Mouse (Mus musculus): ENCODE data around the gene Rad54l2. TPM values are rescaled to one million over a fixed set of nuclear protein-coding genes. Genes with fewer than 3 reads are reported as not detected.
A peak's percentile ranks its signal among the peaks of the same experiment; 100 is the strongest.

Rad54l2 gene
- total RNA-seq, 2 experiments from 2014 or later = 22.7 to 23.2 TPM

- ATAC-seq (replicated peaks; ENCODE audit: low FRiP score, low TSS enrichment, poor library complexity, severe bottlenecking) = peak; percentile 18; the same call in 1 of the 2 replicates
Observed at GRCm38 (mm10) chr9:106684093-106684872, 104.7 kb downstream of the Rad54l2 start.

DNA sequence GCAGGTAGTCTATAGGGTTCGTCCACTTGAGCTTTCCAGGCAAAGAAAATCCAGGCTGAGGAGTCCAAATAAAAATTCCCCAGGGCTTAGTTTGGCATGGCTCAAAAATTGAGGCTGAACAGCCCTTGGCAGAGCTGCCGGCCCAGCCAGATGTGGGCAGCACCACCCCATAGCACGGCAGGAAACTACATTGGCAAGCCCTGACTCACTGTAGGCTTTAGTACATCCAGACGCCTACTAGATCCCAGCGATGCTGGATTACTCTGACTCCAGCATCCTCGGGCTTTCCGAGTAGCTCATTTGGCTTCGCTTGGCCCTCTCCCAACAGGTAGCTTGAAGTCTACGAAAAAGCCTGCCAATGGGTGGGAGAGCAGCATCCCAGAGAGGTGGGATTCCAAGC is 108.0 kb downstream of the Rad54l2 start:
- no peak for ATAC-seq (replicated peaks; ENCODE audit: low FRiP score, low TSS enrichment, poor library complexity, severe bottlenecking)

DNA sequence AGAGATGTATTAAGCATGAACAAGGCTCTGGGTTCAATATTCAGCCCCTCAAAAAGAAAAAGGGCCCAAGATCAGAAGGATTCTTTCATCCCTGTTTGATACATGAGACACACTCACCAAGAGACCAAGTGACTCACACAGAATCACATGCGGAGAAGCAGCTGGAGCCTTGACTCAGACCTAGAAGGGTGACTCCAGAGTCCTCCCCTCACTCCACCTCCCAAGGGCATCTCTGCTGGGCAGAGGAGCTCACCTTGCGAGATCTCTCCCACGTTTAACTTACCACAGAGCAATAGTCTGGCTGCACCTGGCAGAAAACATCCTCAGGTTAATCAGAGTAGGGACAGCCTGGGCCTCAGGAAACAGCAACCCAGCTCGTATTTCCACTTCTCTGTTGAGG is 110.8 kb downstream of the Rad54l2 start:
- ATAC-seq (replicated peaks; ENCODE audit: low FRiP score, low TSS enrichment, poor library complexity, severe bottlenecking) = no peak

- ATAC-seq (replicated peaks; ENCODE audit: low FRiP score, low TSS enrichment, poor library complexity, severe bottlenecking) = no peak
Observed at GRCm38 (mm10) chr9:106677702-106678101, 111.3 kb downstream of the Rad54l2 start.

DNA sequence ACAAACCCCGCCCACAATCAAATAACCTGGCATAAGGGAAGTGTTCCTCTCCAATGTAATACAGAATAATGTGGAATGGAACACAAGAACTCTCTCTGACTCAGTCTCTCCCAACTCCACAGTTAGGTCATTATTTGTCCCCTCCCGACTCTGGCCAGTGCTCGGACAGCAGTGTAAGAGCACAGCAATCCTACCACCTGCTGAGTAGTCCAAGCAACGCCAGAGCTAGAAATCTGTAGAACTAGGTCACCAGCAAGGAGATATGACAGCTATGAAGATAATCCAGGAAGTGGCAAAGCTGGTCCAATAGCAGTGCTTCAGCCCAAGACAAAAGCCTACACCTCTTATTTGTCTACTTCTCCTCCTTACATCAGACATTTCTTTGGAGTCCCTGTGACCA is 112.4 kb downstream of the Rad54l2 start:
- ATAC-seq (replicated peaks; ENCODE audit: low FRiP score, low TSS enrichment, poor library complexity, severe bottlenecking) = no peak

- ATAC-seq (replicated peaks; ENCODE audit: low FRiP score, low TSS enrichment, poor library complexity, severe bottlenecking) = 0 out of 2 replicates have a peak, but pooled peaks have one; percentile 3
Observed at GRCm38 (mm10) chr9:106675965-106676364, 113.0 kb downstream of the Rad54l2 start.

- peak; percentile 76 for ATAC-seq (replicated peaks; ENCODE audit: low FRiP score, low TSS enrichment, poor library complexity, severe bottlenecking)
Observed at GRCm38 (mm10) chr9:106675480-106675879, 113.5 kb downstream of the Rad54l2 start.

DNA sequence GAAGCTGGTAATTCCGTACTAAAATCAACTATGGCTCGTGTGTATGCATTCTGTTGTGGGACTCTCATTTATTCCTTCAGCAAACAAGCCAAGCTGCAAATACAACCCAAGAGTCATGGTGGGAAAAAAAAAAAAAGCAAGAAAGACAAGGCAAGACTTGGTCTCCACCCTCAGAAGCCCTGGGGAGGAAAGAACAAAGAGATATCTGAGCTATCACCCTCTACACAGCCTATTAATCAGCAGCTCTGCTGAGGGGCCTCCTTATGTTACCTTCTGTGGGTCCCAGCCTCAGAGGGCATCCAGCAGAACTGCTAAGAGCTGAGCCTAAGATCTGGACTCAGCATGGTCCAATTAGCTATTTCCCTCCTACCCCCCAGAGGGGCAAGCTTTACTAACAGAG is 115.1 kb downstream of the Rad54l2 start:
- ATAC-seq (replicated peaks; ENCODE audit: low FRiP score, low TSS enrichment, poor library complexity, severe bottlenecking) = no peak

DNA sequence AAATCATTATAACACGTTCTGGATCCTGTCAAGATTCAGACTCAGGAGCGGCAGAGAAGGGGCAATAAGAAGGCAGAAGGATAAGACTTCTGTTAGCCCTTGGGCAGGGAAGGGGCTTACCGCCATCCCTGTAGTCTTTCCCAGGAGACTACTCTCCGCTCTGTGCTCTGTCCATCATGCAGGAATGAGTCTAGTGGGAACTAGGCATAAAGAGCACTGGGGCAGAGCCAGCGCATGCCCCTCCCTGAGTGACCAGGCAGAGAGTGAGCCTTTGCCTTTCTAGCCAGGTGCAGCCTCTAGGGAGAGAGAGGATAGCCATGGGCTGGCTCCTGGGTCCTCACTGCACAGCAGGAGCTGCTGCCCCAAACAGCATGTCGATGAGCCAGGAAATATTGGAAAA is 124.1 kb downstream of the Rad54l2 start:
- ATAC-seq (replicated peaks; ENCODE audit: low FRiP score, low TSS enrichment, poor library complexity, severe bottlenecking) = no peak

DNA sequence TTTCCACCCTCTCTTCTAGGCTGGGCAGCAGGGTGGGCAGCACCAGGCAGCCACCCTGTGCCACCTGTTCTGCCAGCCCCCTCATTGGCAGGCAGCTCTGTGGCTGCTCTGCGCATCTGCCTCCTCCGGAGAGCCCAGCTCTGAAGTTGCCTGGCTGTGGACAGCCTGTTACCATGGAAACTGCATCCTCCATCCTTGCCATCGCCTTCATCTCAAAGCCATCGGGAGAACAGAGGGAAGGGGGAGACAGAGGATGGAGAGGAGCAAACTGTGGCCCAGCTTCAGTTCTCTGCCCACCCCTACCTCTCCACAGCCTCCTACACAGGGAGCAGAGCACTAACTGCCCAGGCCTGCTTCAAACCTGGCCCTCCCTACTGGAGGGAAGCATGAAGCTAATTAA is 124.6 kb downstream of the Rad54l2 start:
- ATAC-seq (replicated peaks; ENCODE audit: low FRiP score, low TSS enrichment, poor library complexity, severe bottlenecking) = no peak

DNA sequence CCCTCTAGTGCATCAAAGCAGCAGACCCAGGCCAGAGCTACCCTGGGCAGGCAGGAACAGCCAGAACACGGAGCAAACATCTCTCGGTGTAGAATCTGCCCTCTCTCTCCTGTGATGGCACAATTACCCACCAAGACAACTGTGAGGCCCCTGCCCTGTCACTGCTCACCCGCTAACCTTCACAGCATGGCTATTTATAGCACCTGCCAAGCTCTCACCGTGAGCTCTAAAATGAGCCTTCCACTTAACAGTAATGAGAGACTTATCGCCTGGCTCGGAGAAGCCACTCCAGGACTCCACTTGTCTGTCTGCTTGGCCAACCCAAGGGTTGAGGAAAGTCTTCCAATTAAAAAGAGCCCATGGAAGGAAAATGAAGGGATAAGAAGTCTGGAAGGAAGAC is 125.8 kb downstream of the Rad54l2 start:
- no peak for ATAC-seq (replicated peaks; ENCODE audit: low FRiP score, low TSS enrichment, poor library complexity, severe bottlenecking)

DNA sequence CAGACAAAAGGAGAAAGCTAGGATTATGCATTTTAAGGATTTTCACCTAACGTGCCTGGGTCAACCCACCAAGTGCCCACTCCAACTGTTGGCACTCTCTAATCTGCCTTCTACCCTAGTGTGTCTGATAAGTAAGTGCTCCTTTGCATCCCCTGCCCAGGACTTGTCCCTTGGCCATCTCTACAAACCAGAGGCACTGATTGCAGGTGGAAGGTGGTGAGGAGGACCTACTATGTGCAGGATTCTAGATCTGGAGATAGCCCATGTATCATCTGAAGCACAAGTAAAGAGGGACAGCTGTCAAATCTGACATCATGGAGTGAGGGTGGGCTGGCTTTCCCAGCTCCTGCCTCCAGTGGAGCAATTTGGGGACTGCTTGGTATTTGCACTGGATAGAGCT is 129.1 kb downstream of the Rad54l2 start:
- no peak for ATAC-seq (replicated peaks; ENCODE audit: low FRiP score, low TSS enrichment, poor library complexity, severe bottlenecking)

DNA sequence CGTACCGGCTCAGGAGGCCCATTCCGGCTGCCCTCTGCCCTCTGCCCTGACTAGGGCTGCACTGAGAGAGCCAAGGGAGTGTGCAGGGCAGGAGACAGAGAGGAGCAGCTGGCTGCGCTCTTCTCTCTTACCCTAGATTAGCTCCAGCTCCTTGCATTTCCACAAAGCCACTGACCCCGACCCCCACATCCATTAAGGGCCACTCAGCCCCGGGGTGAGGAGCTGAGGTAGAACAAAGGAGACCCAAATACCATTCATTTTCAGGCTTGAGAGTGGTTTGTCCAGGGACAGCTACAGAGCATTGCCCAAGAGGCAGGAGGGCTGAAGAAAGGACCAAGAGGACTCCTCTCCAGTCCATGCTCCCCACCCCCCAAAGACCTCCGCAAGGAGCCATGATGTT is 129.6 kb downstream of the Rad54l2 start:
- ATAC-seq (replicated peaks; ENCODE audit: low FRiP score, low TSS enrichment, poor library complexity, severe bottlenecking) = no peak

- no peak for ATAC-seq (replicated peaks; ENCODE audit: low FRiP score, low TSS enrichment, poor library complexity, severe bottlenecking)
Observed at GRCm38 (mm10) chr9:106657592-106657991, 131.4 kb downstream of the Rad54l2 start.

DNA sequence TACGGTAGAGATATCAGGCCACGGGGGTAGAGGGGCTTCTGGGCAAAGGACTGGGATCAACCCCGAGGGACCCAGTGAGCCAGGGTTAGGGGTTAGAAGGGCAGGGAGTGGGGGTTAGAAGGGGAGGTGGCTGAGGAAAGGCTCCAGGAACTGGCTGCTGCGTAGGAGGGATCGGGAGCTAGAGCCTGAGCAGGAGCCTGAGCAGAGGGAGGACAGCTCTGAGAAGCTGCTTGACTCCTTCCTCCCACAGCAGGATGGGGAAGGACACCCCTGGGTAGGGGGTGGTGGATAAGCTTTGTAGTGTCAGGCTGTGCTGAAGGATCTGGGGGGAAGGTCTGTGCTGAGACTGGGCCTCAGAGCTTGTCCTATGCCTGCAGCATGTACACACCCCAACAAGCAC is 132.2 kb downstream of the Rad54l2 start:
- ATAC-seq (replicated peaks; ENCODE audit: low FRiP score, low TSS enrichment, poor library complexity, severe bottlenecking) = no peak

DNA sequence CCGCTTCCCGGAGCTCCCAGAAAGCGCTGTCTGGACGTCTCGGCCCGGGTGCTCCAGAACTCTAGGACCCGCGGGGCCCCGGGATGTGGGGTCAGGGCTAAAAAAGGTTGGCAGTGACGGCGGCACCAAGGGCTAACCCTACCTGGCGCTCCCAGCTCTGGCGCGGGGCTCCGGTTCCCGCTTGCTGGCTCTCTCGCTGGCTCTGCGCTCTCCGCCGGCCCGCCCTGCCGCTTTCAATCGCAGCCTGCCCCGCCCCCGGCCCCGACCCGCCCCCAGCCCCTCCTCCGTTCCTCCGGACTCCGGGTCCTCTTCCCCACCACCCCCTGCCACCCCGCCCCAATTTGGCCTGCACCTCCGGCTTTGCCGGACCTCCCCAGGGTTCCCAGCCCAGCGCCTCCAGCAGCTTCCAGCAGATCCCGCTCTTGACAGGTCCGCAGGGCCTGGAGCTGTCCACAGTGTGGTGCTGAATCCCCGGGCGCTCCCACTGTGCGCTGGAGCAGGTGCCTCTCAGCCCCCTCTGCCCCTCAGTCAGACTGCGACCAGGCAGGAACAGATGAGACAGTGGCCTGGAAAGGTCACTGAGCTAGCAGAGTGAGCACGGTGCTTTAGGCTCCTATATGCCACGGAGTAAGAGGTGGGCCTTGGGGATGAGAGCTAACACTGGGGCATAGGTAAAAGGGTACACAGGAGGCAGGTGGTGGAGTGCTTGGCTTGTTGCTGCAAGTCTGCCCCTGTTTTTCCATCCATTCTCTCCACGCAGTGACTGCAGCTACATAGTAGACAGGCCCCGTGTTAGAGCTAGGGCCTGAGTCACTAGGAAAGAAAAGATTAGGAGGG is 132.9 kb downstream of the Rad54l2 start, which contains the start of gene Grm2:
TSS of gene Grm2 (minus strand) at position 199 of the 837 bp plus-strand sequence.
- peak; percentile 75 for ATAC-seq (replicated peaks; ENCODE audit: low FRiP score, low TSS enrichment, poor library complexity, severe bottlenecking)

- no peak for ATAC-seq (replicated peaks; ENCODE audit: low FRiP score, low TSS enrichment, poor library complexity, severe bottlenecking)
Observed at GRCm38 (mm10) chr9:106652720-106653119, 136.3 kb downstream of the Rad54l2 start.

GRCm38 (mm10) chr9:106647226-106647625 is 141.8 kb downstream of the Rad54l2 start:
- no peak for ATAC-seq (replicated peaks; ENCODE audit: low FRiP score, low TSS enrichment, poor library complexity, severe bottlenecking)

GRCm38 (mm10) chr9:106645684-106646271 is 143.2 kb downstream of the Rad54l2 start:
- ATAC-seq (replicated peaks; ENCODE audit: low FRiP score, low TSS enrichment, poor library complexity, severe bottlenecking) = no peak

DNA sequence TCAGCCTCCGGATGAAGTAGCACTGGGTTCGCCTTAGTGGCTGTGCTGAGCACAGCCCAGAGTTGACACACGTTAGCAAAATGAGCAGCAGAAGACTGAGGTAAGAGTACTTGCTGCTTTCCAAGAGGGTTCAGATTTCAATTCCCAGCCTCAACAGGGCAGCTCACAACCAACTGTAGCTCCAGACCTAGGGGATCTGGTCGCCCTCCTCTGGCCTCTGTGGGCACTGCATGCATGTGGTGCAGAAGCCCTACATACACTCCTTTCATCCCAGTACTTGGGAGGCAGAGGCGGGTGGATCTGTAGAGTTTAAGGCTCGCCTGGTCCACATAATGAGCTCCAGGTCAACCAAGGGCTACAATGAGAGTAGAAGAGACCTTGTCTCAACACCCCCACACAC is 145.2 kb downstream of the Rad54l2 start:
- ATAC-seq (replicated peaks; ENCODE audit: low FRiP score, low TSS enrichment, poor library complexity, severe bottlenecking) = peak; percentile 56
